ENCODE assay signal across 12 mouse cellular contexts in the genomic region with DNA sequence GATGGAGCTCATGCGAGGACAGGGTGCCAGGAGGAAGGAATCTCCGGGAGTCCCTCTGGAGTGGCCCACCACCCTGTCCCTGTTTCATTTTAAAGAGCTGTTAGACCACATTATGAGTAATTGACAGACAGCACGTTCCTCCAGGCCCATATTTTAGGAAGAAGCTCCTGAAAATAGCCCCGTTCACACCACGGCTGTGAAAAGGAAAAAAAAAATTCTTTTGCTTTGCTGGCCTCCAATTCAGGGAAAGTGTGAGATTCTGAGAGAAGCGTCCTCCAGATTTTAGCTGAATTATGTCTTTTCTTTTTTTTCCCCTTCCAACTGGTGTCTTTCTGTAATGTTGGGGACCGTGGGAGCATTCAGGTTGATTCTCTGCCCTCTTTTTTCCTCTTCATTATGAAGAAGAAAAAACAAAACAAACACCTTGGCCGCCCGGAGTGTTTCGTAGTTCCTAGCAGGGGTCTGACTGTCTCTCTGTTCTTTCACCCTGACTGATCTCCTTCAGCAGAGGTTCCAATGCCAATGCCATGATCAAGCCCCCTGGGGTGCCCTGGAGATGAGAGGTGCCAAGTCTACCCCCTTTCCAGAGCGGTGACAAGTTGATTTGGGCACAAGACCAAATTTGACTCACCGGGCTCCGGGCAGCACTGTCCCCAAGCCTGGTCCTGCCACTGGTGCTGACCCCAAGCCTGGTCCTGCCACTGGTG.
DNase-seq lines count a peak whose midpoint lies in the region; ATAC-seq and TF ChIP-seq lines count a peak whose summit lies in the region.
"Had no signal": no experiment of that assay in that cellular context is flagged by ENCODE, and none has a peak within 500 bp of the region (broad histone marks: within the 10 kb centered on the region; RNA-seq: fewer than 3 reads in every experiment).

No protein-coding gene starts in this region.

- no peaks in the 10 kb centered on the region for H3K36me3 ChIP-seq in hindbrain, embryonic 13.5 days
- no peaks in the 10 kb centered on the region for H3K36me3 ChIP-seq in hindbrain, postnatal 0 days (ENCODE audit: insufficient read depth, low read length)
- no peaks in the 10 kb centered on the region for H3K36me3 ChIP-seq in stomach, embryonic 14.5 days (ENCODE audit: control insufficient read depth, insufficient read depth, low read length)
- H3K36me3 ChIP-seq in stomach, postnatal 0 days (ENCODE audit: control insufficient read depth, insufficient read depth, low read length) = no peaks in the 10 kb centered on the region
- H3K36me3 ChIP-seq: neural tube, embryonic 13.5 days had no signal

- DNase-seq in cerebellum, postnatal 10 days = peak; percentile 75 to 80
- no peak for DNase-seq in cerebellum, postnatal 36 days
- DNase-seq in hindbrain, postnatal 0 days (ENCODE audit: low spot score) = no peak
- DNase-seq in stomach, postnatal 0 days (ENCODE audit: low spot score) = no peak
- DNase-seq in liver = no peak
- DNase-seq: spleen, adult 18-20 months had no signal

- no peak overlapping the region for H3K4me2 ChIP-seq in hindbrain, embryonic 13.5 days
- no peak overlapping the region for H3K4me2 ChIP-seq in hindbrain, postnatal 0 days (ENCODE audit: low read depth, low read length)
- peak overlapping the region; percentile 13; the same call in 1 of the 2 replicates for H3K4me2 ChIP-seq in stomach, embryonic 14.5 days (replicated peaks; ENCODE audit: low read depth, low read length)
- no peak overlapping the region for H3K4me2 ChIP-seq in stomach, postnatal 0 days (replicated peaks; ENCODE audit: low read depth)
- H3K4me2 ChIP-seq: heart, embryonic 11.5 days; neural tube, embryonic 13.5 days had no signal

- TF ChIP-seq CTCF in hindbrain, postnatal 0 days (IDR thresholded peaks at IDR 0.05; ENCODE audit: low read depth) = no peak
- no peak for TF ChIP-seq CTCF in stomach, postnatal 0 days (IDR thresholded peaks at IDR 0.05; ENCODE audit: low read depth)

- H3K9ac ChIP-seq in hindbrain, embryonic 13.5 days = no peak overlapping the region
- H3K9ac ChIP-seq in hindbrain, postnatal 0 days (replicated peaks; ENCODE audit: low read length) = no peak overlapping the region
- H3K9ac ChIP-seq in stomach, embryonic 14.5 days (replicated peaks; ENCODE audit: low read depth, low read length) = no peak overlapping the region
- no peak overlapping the region for H3K9ac ChIP-seq in stomach, postnatal 0 days (ENCODE audit: low read length)
- H3K9ac ChIP-seq: neural tube, embryonic 13.5 days had no signal

- H3K27me3 ChIP-seq in hindbrain, embryonic 13.5 days = 0 out of 2 replicates have a peak, but pooled peaks cover 14% of the 10 kb centered on the region
- H3K27me3 ChIP-seq in hindbrain, postnatal 0 days (ENCODE audit: insufficient read depth, low read length) = no peaks in the 10 kb centered on the region
- H3K27me3 ChIP-seq in stomach, embryonic 14.5 days (ENCODE audit: control insufficient read depth, insufficient read depth, low read length) = no peaks in the 10 kb centered on the region
- H3K27me3 ChIP-seq in stomach, postnatal 0 days (ENCODE audit: control insufficient read depth, insufficient read depth, low read length) = no peaks in the 10 kb centered on the region

- H3K9me3 ChIP-seq in hindbrain, embryonic 13.5 days = no peaks in the 10 kb centered on the region
- no peaks in the 10 kb centered on the region for H3K9me3 ChIP-seq in hindbrain, postnatal 0 days (ENCODE audit: low read length)
- H3K9me3 ChIP-seq in stomach, embryonic 14.5 days (ENCODE audit: control insufficient read depth, low read depth, low read length) = no peaks in the 10 kb centered on the region
- H3K9me3 ChIP-seq in stomach, postnatal 0 days (ENCODE audit: control insufficient read depth, low read length) = no peaks in the 10 kb centered on the region
- H3K9me3 ChIP-seq: neural tube, embryonic 13.5 days had no signal

- H3K4me3 ChIP-seq in hindbrain, embryonic 13.5 days = no peak overlapping the region
- H3K4me3 ChIP-seq in hindbrain, postnatal 0 days (ENCODE audit: low read length) = no peak overlapping the region
- no peak overlapping the region for H3K4me3 ChIP-seq in stomach, embryonic 14.5 days (ENCODE audit: low read depth, low read length)
- H3K4me3 ChIP-seq in stomach, postnatal 0 days (ENCODE audit: low read depth, low read length) = no peak overlapping the region
- H3K4me3 ChIP-seq: erythroblast, embryonic 14.5 days; neural tube, embryonic 13.5 days had no signal

- H3K4me1 ChIP-seq in hindbrain, embryonic 13.5 days (replicated peaks) = peaks cover 46% of the 10 kb centered on the region
- H3K4me1 ChIP-seq in hindbrain, postnatal 0 days (ENCODE audit: insufficient read depth, low read length) = 0 out of 2 replicates have a peak, but pooled peaks cover 8% of the 10 kb centered on the region
- H3K4me1 ChIP-seq in stomach, embryonic 14.5 days (ENCODE audit: control insufficient read depth, insufficient read depth, low read length) = peaks cover 23% of the 10 kb centered on the region
- no peaks in the 10 kb centered on the region for H3K4me1 ChIP-seq in stomach, postnatal 0 days (replicated peaks; ENCODE audit: control insufficient read depth, insufficient read depth)

- no peak for TF ChIP-seq EP300 in stomach, postnatal 0 days (optimal IDR thresholded peaks at IDR 0.05)

- ATAC-seq in hindbrain, embryonic 13.5 days (ENCODE audit: low FRiP score) = no peak
- ATAC-seq in hindbrain, postnatal 0 days = no peak
- ATAC-seq in stomach, embryonic 14.5 days (ENCODE audit: insufficient number of reproducible peaks, insufficient read depth, low FRiP score, low read depth) = no peak
- no peak for ATAC-seq in stomach, postnatal 0 days (ENCODE audit: low FRiP score, low TSS enrichment)
- ATAC-seq in monocyte, adult 5-6 weeks (replicated peaks; ENCODE audit: insufficient number of reproducible peaks, low FRiP score, low TSS enrichment, poor library complexity, severe bottlenecking) = no peak

- 64% methylated on average over 13 of the region's 13 CpGs for WGBS in hindbrain, embryonic 13.5 days
- 41% methylated on average over 13 of the region's 13 CpGs for WGBS in hindbrain, postnatal 0 days
- 64% methylated on average over 13 of the region's 13 CpGs for WGBS in stomach, embryonic 14.5 days
- WGBS in stomach, postnatal 0 days = 64% methylated on average over 13 of the region's 13 CpGs

- H3K27ac ChIP-seq in hindbrain, embryonic 13.5 days = peak overlapping the region; percentile 44
- no peak overlapping the region for H3K27ac ChIP-seq in hindbrain, postnatal 0 days
- H3K27ac ChIP-seq in stomach, embryonic 14.5 days (ENCODE audit: low read length) = peak overlapping the region; percentile 86
- H3K27ac ChIP-seq in stomach, postnatal 0 days (replicated peaks) = no peak overlapping the region

Comparison
In these comparisons a context has a peak if more than half of its experiments do, and no peak if none do; other contexts are left out.
1. DNase-seq: peak in cerebellum, postnatal 10 days (2 of 2); none in cerebellum, postnatal 36 days (0 of 2), hindbrain, postnatal 0 days (single experiment), stomach, postnatal 0 days (single experiment) and liver (single experiment).
2. H3K27ac ChIP-seq: peak in hindbrain, embryonic 13.5 days (single experiment) and stomach, embryonic 14.5 days (single experiment); none in hindbrain, postnatal 0 days (single experiment) and stomach, postnatal 0 days (single experiment).